Mouse (Mus musculus): ENCODE data around the gene Aamp. TPM values are rescaled to one million over a fixed set of nuclear protein-coding genes. Genes with fewer than 3 reads are reported as not detected.

Aamp gene
- polyA plus RNA-seq, 1 experiment from 2014 or later = 258 TPM

DNA sequence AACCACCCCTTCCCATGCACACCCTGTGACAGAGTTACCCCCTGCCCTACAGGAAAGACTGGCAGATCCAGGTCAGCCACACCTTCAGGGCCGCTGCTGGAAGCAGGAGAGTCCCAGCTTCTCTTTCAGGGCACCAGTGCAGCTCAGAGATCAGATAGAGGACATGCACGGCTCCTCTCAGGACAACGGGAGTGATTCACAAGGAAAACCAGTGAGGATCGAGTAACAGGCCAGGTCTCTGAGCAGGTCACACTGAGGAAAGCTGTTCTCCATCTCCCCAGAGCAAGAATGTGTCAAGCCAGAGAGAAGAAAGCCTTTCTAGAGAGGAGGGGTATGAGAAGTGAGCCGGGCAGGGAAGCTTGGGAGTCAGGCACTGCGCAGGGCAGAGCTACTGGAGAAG is 11.9 kb upstream of the Aamp start:
- WGBS = 10% methylated on average over 6 of the region's 6 CpGs
- H3K4me1 ChIP-seq (ENCODE audit: control insufficient read depth, insufficient read depth, low read length) = peaks cover 37% of the 10 kb centered on the region
- peak; percentile 40; the same call in 1 of the 2 replicates for ATAC-seq (ENCODE audit: low FRiP score, low TSS enrichment)

DNA sequence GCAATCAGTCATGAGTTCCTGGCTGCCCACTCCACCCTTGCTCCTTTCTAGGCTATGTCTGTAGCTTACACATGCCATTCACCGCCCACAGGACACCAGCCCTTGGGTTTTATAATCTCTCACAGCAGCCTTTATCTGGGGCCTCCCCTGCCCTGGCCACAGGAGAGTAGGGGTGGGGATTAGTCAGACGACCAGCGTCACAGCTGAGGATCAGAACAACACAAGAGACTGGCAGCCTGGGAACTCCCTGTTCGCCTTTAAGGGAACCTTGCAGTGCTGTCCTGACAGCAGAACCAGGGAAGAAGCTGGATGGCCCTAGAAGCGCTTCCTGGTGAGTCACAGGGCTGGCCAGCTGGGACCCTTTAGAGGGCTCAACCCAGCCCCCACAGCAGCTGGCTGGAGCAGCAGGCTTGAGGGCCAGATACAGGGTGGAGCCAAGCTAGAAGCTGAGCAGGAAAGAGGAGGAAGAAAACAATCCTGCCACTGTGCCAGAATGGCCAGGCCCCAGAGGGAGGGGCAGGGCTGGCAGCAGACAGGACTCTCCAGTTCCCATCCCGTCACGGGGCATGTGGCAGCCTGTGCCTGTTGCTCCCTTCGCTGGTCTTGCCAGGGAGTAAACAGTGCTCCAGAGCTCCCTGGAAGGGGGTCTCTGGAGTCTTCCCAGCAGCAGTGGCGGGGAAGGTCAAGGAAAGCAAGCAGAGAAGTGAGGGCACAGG is 11.1 kb upstream of the Aamp start:
- H3K27me3 ChIP-seq (ENCODE audit: control insufficient read depth, insufficient read depth, low read length) = no peaks in the 10 kb centered on the region
- 13% methylated on average over 9 of the region's 9 CpGs for WGBS
- H3K36me3 ChIP-seq (ENCODE audit: control insufficient read depth, insufficient read depth, low read length) = peaks cover 27% of the 10 kb centered on the region; the same call in 1 of the 2 replicates
- peak overlapping the region; percentile 34 for H3K4me2 ChIP-seq (replicated peaks; ENCODE audit: low read depth, low read length)
- peaks cover 37% of the 10 kb centered on the region for H3K4me1 ChIP-seq (ENCODE audit: control insufficient read depth, insufficient read depth, low read length)
- no peaks in the 10 kb centered on the region for H3K9me3 ChIP-seq (ENCODE audit: control insufficient read depth, low read length)
- H3K4me3 ChIP-seq (ENCODE audit: low read length) = peak overlapping the region; percentile 13; the same call in 1 of the 2 replicates
- peak; percentile 90 for ATAC-seq (ENCODE audit: low FRiP score, low TSS enrichment)
- peak overlapping the region; percentile 50; the same call in 1 of the 2 replicates for H3K9ac ChIP-seq (ENCODE audit: low read depth, low read length)
- H3K27ac ChIP-seq (ENCODE audit: low read depth, low read length) = peak overlapping the region; percentile 95

More for the DNA sequence above, 11.9 kb upstream of the Aamp start:
- Histone ChIP-seq H3K9me3 (ENCODE audit: control insufficient read depth, low read length) (no peaks in the 10 kb centered on the region), H3K36me3 (ENCODE audit: control insufficient read depth, insufficient read depth, low read length) (peaks cover 21% of the 10 kb centered on the region; the same call in 1 of the 2 replicates), H3K4me2 (replicated peaks; ENCODE audit: low read depth, low read length) (peak overlapping the region; percentile 34; the same call in 1 of the 2 replicates), H3K4me3 (ENCODE audit: low read length) (no peak overlapping the region), H3K9ac (ENCODE audit: low read depth, low read length) (no peak overlapping the region), H3K27ac (ENCODE audit: low read depth, low read length) (peak overlapping the region; percentile 95), H3K27me3 (ENCODE audit: control insufficient read depth, insufficient read depth, low read length) (no peaks in the 10 kb centered on the region)

DNA sequence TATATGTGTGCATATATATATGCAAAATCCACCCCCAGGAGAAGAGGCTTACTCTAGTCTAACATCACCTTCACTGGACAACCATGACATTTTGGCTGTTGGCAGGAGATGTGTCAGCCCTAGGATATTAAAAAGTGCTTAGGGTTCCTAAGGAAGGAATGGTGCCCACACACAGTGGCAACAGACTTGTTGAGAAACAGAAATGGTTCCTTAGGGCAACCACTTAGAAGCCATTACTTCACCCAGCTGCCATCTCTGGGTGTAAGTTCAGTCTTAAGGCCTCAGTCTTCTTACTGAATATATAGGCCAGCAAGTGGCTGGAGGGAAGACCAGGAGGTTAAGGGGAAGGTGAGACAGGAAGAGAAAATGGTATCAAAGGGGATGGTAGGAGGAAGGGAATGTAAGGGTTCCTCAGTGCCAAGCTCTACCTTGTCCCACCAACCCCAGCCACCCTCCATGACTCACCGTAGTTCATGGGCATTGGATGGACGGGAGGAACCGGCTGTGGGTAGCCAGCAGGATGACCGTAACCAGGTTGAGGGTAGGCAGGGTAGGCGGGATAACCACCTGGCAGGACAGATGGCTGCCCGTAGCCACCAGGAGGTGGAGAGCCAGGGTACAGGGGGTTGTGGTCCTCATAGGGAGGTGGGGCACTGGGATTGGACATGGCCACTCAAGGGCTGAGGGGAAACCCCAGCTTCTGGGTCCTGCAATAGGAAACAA is 10.4 kb upstream of the Aamp start:
- 86% methylated on average over 6 of the region's 6 CpGs for WGBS
- Histone ChIP-seq H3K4me1 (ENCODE audit: control insufficient read depth, insufficient read depth, low read length) (peaks cover 37% of the 10 kb centered on the region), H3K27ac (ENCODE audit: low read depth, low read length) (peak overlapping the region; percentile 95), H3K4me2 (replicated peaks; ENCODE audit: low read depth, low read length) (no peak overlapping the region), H3K4me3 (ENCODE audit: low read length) (no peak overlapping the region), H3K36me3 (ENCODE audit: control insufficient read depth, insufficient read depth, low read length) (peaks cover 34% of the 10 kb centered on the region; the same call in 1 of the 2 replicates), H3K27me3 (ENCODE audit: control insufficient read depth, insufficient read depth, low read length) (no peaks in the 10 kb centered on the region), H3K9me3 (ENCODE audit: control insufficient read depth, low read length) (no peaks in the 10 kb centered on the region), H3K9ac (ENCODE audit: low read depth, low read length) (peak overlapping the region; percentile 50; the same call in 1 of the 2 replicates)
- no peak for ATAC-seq (ENCODE audit: low FRiP score, low TSS enrichment)

DNA sequence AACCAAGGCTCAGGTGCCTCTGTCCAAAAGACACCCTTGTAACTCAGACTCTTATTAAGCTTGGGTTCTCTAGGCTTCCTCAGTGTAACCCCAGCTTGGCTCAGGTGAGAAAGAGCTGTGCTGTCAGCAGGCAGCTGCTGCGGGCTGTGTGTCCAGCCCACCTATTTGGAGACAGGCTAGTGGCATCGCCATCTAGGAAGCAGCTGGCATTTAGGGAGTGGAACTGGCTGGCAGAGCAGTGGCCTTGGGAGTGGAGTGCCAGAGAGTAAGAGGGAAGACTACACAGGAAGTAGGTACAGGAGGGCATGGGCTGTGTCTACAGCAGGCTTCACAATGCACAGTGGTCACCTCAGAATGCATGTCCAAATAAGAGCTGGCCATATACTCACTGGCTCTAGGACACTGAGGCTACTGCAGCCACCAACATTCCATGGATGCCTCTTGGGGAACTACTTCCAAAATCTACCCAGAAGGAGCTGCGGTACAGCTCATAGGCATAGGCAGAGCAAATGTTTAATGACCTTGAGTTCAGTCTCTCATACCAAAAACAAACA is 9.6 kb upstream of the Aamp start:
- Histone ChIP-seq H3K9me3 (ENCODE audit: control insufficient read depth, low read length) (no peaks in the 10 kb centered on the region), H3K36me3 (ENCODE audit: control insufficient read depth, insufficient read depth, low read length) (peaks cover 39% of the 10 kb centered on the region; the same call in 1 of the 2 replicates), H3K27me3 (ENCODE audit: control insufficient read depth, insufficient read depth, low read length) (no peaks in the 10 kb centered on the region), H3K9ac (ENCODE audit: low read depth, low read length) (no peak overlapping the region), H3K27ac (ENCODE audit: low read depth, low read length) (no peak overlapping the region), H3K4me3 (ENCODE audit: low read length) (no peak overlapping the region), H3K4me2 (replicated peaks; ENCODE audit: low read depth, low read length) (no peak overlapping the region), H3K4me1 (ENCODE audit: control insufficient read depth, insufficient read depth, low read length) (peaks cover 34% of the 10 kb centered on the region)
- 98% methylated on average over 3 of the region's 3 CpGs for WGBS
- ATAC-seq (ENCODE audit: low FRiP score, low TSS enrichment) = no peak

DNA sequence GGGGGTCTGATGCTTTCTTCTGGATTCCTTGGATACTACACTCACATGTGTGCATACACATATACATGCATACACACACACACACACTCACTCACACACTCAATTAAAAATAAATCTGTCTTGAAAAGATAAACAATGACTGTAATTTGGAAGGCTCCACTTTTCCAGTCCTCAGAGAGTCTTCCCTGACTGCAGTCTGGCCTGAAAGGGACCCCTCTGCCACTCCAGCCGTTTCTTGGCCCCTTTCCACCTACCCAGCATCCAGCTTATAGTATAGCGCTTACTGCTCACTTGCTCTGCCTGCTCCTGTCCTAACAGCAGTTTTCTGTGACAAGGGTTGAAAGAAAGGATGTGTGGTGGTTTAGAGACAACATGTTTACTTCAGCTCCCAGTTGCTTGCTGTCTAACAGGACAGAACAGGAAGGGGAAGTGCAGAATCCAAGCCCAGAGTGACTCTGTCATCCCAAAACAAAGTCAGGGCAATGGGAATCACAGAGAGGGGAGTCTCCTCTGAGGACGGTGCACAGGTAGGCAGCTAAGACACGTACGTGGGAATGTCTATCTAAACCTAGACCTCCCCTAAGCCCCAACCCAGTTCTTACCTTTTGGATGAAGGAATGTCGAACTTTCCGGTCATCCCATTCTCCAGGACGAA is 8.9 kb upstream of the Aamp start:
- Histone ChIP-seq H3K4me3 (ENCODE audit: low read length) (no peak overlapping the region), H3K27me3 (ENCODE audit: control insufficient read depth, insufficient read depth, low read length) (no peaks in the 10 kb centered on the region), H3K9ac (ENCODE audit: low read depth, low read length) (no peak overlapping the region), H3K27ac (ENCODE audit: low read depth, low read length) (no peak overlapping the region), H3K4me2 (replicated peaks; ENCODE audit: low read depth, low read length) (no peak overlapping the region), H3K9me3 (ENCODE audit: control insufficient read depth, low read length) (no peaks in the 10 kb centered on the region), H3K4me1 (ENCODE audit: control insufficient read depth, insufficient read depth, low read length) (peaks cover 32% of the 10 kb centered on the region), H3K36me3 (ENCODE audit: control insufficient read depth, insufficient read depth, low read length) (peaks cover 46% of the 10 kb centered on the region; the same call in 1 of the 2 replicates)
- 87% methylated on average over 8 of the region's 8 CpGs for WGBS
- ATAC-seq (ENCODE audit: low FRiP score, low TSS enrichment) = no peak

DNA sequence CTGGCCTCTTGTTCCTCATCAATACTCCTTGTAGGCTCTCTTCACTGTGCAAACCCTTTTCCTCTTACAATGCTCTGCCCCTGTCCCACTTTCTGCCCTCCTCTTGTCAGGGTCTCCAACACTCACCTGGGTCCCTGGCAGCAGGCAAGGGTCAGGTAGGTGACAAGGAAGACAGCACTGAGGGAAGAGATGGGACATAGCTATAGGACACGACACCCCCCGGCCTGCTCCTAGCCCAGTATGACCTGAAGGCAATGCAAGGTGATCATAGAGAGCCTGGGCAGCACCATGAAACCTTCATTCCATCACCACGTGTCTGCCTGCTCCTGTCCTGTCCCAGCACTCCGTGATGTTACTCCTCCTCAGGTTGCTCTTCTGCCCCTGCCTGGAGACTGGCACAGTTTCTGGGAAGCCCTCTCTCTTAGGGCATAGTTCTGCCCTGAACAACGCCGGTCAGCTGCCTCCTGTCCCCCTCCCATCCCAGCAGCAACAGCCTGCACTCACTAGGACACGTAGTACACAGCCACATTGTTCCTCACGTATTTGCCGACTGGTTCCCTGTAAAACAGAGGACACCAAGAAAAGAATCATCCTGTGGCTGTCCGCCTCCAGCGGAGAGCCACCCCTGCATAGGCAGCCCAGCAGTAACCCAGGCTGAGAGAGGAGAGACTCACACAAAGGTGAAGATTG is 7.9 kb upstream of the Aamp start:
- H3K4me2 ChIP-seq (replicated peaks; ENCODE audit: low read depth, low read length) = no peak overlapping the region
- WGBS = 88% methylated on average over 11 of the region's 11 CpGs
- H3K27ac ChIP-seq (ENCODE audit: low read depth, low read length) = no peak overlapping the region
- peaks cover 47% of the 10 kb centered on the region; the same call in 1 of the 2 replicates for H3K36me3 ChIP-seq (ENCODE audit: control insufficient read depth, insufficient read depth, low read length)
- no peak overlapping the region for H3K9ac ChIP-seq (ENCODE audit: low read depth, low read length)
- no peak overlapping the region for H3K4me3 ChIP-seq (ENCODE audit: low read length)
- H3K4me1 ChIP-seq (ENCODE audit: control insufficient read depth, insufficient read depth, low read length) = peaks cover 28% of the 10 kb centered on the region
- no peaks in the 10 kb centered on the region for H3K27me3 ChIP-seq (ENCODE audit: control insufficient read depth, insufficient read depth, low read length)
- no peaks in the 10 kb centered on the region for H3K9me3 ChIP-seq (ENCODE audit: control insufficient read depth, low read length)
- ATAC-seq (ENCODE audit: low FRiP score, low TSS enrichment) = no peak

DNA sequence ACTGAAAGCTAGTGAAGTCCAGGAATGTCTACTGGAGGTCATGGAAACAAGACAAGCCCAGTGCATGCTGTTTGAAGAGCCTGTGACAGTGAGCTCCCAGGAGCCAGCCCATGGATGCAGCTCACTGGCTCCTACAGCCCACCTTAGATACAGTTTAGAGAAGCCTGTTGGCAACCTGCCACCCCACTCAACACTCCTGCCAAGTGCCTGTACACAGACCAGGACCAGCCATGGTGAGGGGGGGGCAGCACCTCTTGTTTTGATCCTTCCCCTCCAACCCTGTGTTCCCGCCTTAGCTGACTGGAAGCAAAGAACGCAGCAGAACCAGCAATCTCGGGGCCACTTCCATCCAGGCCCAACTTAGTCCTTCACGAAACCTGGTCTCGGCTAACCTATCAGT is 5.6 kb upstream of the Aamp start:
- peaks cover 9% of the 10 kb centered on the region for H3K4me1 ChIP-seq (ENCODE audit: control insufficient read depth, insufficient read depth, low read length)
- no peak overlapping the region for H3K9ac ChIP-seq (ENCODE audit: low read depth, low read length)
- no peak overlapping the region for H3K4me2 ChIP-seq (replicated peaks; ENCODE audit: low read depth, low read length)
- no peaks in the 10 kb centered on the region for H3K27me3 ChIP-seq (ENCODE audit: control insufficient read depth, insufficient read depth, low read length)
- H3K36me3 ChIP-seq (ENCODE audit: control insufficient read depth, insufficient read depth, low read length) = peaks cover 47% of the 10 kb centered on the region; the same call in 1 of the 2 replicates
- no peak for ATAC-seq (ENCODE audit: low FRiP score, low TSS enrichment)
- no peaks in the 10 kb centered on the region for H3K9me3 ChIP-seq (ENCODE audit: control insufficient read depth, low read length)
- 95% methylated on average over 5 of the region's 5 CpGs for WGBS
- no peak overlapping the region for H3K27ac ChIP-seq (ENCODE audit: low read depth, low read length)
- no peak overlapping the region for H3K4me3 ChIP-seq (ENCODE audit: low read length)

DNA sequence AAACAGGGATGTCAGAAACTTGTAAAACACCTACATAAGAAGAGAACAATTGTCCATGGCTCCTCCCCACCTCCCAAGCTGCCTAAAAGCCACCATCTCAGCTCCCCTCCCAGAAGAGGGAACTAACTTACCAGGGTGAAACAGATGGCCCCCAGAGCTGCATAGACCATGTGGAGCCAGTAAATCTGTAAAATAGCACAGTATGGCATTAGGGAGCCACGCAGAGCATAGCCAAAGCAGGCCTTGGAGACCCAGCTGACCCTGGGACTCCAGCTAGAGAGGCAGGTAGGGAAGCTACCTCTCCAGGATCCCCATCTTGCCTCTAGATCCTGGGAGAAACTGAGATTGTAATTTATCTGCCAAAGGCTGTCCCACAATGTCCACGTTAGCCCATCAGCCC is 5.2 kb upstream of the Aamp start:
- Histone ChIP-seq H3K4me2 (replicated peaks; ENCODE audit: low read depth, low read length) (no peak overlapping the region), H3K27ac (ENCODE audit: low read depth, low read length) (no peak overlapping the region), H3K9me3 (ENCODE audit: control insufficient read depth, low read length) (no peaks in the 10 kb centered on the region), H3K9ac (ENCODE audit: low read depth, low read length) (no peak overlapping the region), H3K4me3 (ENCODE audit: low read length) (no peak overlapping the region), H3K4me1 (ENCODE audit: control insufficient read depth, insufficient read depth, low read length) (peaks cover 5% of the 10 kb centered on the region), H3K36me3 (ENCODE audit: control insufficient read depth, insufficient read depth, low read length) (peaks cover 47% of the 10 kb centered on the region; the same call in 1 of the 2 replicates), H3K27me3 (ENCODE audit: control insufficient read depth, insufficient read depth, low read length) (no peaks in the 10 kb centered on the region)
- 83% methylated on average over 2 of the region's 2 CpGs for WGBS
- no peak for ATAC-seq (ENCODE audit: low FRiP score, low TSS enrichment)
